Mouse (Mus musculus): ENCODE measurements around the gene C2cd2.
"Not testable (repeated sequence)": the region's sequence is repeated elsewhere in the genome, so short reads cannot be mapped to it uniquely, and the experiment has no call there.

C2cd2 gene

DNA sequence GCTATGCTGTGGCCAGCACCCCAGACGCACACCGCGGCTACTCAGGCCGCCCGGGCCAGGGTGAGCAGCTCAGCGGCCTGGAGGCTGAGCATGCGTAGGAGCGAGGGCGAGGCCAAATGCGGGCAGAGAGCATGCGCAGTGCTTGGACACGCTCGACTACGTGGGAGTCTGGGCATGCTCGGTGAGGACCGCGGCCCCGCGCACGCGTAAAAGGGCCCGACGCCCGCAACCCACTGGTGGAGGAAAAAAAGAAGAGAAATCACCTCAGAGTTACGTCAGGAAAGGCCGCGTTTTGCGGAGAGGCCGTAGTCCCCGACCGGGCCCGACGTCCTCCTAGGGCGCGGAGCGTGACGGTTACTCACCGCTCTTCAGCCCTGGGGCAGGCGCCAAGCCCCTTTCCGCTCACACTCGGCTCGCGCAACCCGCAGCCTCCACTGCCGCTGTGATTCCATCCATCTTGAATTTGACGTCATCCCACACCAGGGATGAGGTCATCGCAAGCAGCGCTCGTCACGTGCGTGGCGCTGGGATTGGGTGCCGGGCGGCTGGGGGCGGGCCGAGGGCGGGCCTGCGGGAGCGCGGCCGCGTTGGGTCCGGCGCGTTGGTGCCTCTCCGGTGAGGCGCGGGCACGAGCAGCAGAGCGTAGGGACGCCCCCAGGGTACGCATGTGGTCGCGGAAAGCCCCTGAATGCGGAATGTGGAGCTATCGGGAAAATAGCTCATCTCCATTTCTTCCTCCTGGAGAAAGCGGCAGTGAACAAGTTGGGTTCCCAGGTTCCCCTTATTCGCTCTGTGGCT, at the start of gene C2cd2, which contains the start of gene Zbtb21:
TSS of gene C2cd2 (minus strand) at position 448 of the 798 bp plus-strand sequence.
TSS of gene Zbtb21 (minus strand) at position 472 of the 798 bp plus-strand sequence.
- DNase-seq, result peak; percentile 98

DNA sequence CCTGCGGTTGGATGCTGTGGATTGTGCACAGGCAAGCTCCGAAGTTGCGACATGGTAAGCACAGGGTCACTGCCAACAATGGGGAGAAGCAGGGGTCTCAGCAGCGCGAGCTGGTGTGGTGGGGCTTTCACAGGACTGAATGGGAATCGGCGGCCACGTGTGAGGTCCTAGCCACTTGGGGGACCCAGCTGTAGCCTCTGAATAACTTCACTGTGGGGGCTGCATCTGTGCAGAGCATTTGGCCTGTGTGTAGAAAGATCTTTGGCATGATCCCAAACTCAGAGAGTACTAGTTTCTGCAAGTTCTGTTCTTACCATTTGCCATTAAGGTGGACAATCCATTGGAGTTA, 35.0 kb upstream of the C2cd2 start:
- not testable (repeated sequence) for DNase-seq

DNA sequence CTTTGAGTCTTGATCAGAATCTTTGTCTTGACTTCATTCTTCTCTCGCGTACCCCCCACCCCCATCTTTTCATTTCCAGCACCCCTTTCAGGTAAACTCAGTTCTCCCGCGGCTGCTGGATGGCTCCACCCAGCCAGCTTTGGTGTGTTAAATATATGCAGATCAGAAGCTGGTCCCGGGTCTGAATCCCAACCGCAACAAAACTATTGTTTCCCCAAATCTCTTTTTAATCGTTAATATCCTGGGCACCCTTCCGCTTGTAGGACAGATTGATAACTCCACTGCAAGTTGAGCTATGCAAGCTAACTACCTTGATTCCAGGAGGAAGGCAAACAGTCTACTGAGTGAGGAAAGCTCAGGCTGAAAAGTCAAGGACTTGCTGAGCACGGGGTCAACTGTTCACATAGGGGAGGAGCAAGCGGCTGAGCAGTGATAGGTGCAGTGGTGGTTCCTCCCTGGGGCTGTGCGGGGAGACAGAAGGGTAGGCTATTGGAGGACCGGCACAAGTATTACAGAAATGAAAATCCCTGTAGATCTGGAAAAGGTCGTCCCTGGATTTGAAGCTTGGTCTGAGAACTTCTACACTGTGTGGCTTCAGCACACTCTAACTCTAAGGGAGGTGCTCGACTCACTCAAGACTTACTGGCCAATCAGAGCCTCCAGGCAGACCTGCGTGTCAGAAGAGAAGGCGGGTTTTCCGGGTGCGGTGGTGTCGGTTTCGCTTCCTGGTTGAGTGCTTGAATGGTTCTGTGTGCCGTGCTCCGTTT, 34.4 kb upstream of the C2cd2 start, which contains the start of gene B230307C23Rik:
TSS of gene B230307C23Rik (plus strand) at position 700 of the 767 bp plus-strand sequence.
- DNase-seq, result peak; percentile 90

DNA sequence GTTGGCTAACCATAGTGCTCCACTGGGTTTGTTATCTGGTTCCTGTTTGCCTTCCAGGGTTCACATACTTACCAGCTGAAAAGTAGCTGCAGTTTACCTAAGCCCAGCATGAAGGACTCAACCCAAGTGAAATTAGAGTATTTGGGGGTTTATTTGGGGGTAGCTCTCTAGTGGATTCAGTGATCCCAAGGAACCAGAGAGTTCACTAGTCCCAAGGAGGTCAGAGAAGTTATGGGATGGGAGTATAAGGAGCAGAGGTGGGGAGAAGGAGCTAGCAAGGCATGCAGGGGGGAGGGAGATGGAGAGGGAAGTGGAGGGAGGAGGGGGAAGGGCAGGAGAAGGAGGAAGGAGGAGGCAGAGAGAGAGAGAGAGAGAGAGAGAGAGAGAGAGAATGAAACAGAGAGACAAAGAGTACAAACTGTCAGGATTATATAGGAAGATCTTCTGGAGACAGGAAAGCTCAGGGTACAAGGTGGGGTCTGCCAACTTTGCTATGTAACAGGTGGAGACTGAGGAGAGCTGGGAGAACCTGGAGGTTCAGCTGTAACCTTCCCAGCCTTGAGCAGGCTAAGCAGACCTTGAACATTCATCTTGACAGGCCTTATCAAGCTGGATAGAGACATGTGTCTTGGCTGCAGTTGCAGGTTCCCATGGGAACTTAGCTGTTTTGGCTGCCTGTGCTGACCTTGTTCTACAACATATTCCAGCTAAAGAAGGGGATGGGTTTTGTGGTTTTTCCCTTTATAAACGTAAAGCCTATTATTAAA, 33.6 kb upstream of the C2cd2 start:
- DNase-seq, result no peak

DNA sequence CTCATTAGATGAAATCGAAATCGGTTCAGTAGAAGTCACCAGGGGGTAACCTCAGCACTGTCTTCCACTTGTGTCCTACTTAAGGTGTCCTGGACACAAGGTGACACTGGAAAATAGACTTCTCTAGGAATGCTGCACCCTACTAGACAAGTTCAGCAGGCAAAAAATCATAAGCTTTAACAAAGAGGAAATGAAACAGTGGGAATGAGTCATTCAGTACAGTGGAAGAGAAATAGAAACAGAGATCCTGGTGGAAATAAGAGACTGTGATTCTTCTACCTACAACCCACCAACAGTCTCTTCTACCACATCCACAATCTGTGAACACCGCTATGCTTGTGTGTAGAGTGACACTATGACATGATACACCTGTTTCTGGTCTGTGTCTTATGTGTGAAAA, 30.1 kb upstream of the C2cd2 start:
- not testable (repeated sequence) for DNase-seq

DNA sequence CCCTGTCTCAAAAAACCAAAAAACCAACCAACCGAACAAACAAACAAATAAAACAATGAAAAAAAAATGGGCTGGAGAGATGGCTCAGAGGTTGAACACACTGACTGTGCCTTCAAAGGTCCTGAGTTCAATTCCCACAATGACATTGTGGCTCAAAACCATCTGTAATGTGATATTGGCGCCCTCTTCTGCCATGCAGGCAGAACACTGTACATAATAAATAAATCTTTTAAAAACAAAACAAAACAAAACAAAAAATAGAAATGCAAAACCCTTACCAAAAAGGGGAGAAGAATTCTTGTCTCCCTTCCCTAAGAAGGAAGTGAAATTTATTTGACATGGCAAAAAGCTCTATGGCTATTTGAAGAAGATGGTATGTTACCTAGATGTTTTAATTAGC, 29.1 kb upstream of the C2cd2 start:
- no peak for DNase-seq

DNA sequence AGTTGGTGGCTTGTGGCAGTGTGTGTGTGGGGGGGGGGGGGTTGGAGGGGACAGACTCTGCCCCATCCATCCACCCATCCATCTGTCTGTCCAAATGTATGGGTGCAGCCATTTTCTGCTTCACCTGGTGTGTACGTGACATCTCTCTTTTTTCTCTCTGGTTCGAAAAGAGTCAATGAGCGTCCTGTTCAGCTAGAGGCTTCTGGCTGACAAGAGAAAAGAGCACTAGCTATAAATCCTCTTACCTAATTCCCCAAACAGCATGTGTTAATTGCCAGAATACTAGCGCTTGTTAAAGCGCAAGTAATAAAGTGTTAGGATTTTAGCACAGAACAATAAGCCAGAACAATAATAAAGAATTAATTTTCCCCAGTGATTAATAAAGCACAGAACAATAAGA, 22.2 kb upstream of the C2cd2 start:
- DNase-seq, result no peak

DNA sequence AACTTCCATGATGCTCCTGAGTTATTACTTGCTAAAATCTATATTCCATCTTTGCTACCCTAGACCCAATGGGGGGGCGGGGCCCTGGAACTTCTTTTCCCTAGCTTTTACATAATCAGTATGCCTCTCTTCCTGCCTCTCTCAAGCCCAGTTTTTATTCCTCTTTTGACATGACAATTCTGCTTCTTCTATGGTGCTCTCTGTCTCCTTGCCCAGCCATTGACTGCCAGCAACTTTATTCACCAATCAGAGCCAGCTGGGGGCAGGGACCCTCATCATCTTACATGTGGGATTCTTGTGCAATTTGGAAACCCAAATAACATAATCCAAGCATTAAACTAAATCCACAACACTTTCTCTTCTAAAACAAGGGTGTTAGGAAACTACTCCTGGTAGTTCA, 19.0 kb upstream of the C2cd2 start:
- no peak for DNase-seq

DNA sequence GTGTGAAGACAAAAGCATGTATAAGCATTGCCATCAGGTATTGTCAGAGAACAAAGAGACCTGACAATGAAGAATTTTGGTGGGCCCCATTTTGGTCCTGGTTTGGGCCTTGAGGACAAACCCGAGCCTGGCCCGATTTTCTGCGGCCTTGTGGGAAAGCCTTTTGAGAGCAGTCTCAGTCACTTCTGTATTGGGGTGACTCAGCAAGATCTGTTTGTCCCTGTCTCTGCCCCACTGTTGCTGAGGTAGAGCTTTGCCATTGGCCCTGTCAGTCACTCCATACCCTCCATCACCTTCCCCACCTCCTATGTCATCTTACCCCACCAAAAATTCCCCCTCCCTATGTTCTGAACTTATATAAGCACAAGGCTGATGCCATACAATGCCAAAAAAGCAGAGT, 15.3 kb upstream of the C2cd2 start:
- no peak for DNase-seq

DNA sequence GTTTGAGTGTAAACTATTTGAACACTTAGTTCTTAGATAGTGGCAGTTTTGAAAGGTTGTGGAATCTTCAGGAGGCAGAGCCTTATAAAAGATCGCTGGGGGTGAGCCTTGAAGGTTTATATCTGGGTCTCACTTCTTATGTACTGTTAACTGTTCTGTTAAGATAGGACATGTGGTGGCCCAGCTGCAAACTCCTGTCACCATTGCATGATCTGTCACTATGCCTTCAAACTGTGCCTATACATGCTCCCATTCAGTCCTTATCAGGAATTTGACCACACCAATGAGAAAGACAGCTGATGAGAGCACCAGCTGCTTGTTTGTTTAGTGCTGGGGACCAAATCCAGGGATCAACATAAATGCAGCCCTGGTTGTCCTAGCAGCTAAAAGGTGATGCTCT, 14.9 kb upstream of the C2cd2 start:
- DNase-seq, result no peak

DNA sequence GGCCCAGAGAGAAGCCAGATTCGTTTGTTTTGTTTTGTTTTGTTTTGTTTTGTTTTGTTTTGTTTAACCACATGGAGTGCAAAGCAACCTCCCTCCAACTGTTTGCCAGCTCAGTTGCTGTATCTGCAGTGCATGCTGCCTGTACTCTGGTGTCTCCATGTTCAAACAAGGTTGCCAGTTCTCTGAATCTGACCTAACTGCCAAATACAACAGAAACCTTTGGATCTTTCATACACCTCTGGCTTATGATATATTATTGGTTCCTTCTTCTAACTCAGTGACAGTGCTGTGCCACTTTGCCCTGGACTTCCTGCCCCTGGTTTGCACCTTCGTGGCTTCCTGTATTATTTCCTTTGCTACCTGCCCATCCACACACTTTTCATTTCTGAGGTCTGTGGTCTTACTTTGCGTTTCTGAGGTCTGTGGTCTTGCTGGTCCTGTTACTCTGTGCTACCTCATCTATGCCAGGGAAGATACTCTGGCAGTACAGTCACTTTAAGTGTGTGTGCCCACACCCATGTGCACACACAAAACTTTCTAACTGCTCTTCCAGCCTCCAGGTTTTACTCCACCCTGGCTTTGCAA, 1.6 kb upstream of the C2cd2 start:
- DNase-seq, result no peak

DNA sequence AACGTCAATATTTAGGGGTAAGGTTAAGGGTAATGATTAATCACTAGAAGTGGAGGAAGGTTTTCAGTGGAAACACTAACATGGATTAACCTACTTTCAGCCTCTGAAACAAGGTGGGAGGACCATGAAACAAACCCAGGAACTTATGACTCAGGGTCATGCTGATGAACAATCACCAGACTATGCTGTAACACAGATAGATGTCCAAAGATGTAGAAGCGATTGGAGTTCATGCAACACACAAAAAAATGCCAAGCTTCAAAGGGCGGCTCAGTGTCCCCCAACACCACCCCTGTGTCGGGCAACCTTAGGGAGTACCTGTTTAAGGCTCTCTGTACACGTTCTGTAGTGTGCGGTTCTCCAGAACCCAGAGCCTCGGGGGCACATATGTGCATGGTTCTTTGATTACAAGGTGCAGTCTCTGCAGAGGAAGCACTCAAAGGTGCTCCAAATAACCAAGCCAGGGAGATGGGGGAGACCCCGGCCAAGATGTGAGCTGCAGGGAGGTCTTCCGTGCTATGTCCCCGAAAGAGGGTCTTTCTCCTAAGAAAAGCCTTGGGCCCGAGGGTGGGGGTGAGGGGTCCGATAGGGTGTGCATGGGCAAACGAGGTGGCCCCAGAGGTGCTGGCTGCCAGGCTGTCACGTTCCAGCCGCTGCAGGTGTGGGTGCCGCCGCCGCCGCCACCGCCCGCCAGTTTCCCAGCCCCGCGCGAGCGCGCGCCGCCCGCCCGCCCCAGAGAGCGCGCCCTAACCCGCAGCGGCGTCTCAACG, 832 bp downstream of the C2cd2 start:
- no peak for DNase-seq

DNA sequence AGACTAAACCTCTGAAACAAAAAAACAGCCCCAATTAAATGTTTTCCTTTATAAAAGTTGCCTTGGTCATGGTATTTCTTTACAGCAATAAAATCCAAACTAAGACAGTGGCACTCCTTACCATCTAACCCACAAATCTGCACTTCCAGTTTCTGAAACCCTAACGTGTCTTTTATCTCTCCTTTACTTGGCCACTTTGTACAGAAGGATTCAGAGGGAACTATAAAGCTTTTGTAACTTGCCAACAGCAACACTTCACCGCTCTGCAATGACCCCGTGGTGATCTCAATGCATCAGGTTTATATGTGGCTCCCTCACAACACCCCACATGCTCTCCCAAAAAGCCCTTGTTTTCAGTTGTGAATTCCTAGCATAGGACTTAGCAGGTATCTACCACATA, 2.0 kb downstream of the C2cd2 start:
- DNase-seq, result no peak

DNA sequence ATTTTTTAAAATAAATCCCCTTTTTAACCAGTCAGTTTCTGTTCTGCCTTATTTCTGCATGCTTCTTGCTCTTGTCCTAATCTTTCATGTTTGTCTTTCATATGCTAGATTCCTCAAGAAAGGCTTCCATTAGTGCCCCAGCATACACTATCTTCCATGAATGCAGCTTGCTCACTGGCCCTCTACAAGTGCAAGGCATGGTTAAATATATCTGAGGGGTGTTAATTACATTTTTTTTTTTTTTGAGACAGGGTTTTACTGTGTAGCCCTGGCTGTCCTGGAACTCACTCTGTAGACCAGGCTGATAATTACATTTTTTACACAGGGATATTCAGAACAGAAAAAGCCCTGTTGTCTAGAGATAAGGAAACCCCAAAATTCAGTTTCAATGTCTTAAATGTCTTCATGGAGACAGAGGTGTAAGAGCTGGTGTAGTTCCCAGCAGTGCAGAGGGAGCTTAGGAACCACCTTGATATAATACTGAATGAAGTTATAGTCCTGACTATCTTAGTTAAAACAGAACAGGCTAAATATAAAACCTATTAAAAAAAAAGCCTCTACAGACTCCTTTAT, 3.9 kb downstream of the C2cd2 start:
- DNase-seq, result no peak

DNA sequence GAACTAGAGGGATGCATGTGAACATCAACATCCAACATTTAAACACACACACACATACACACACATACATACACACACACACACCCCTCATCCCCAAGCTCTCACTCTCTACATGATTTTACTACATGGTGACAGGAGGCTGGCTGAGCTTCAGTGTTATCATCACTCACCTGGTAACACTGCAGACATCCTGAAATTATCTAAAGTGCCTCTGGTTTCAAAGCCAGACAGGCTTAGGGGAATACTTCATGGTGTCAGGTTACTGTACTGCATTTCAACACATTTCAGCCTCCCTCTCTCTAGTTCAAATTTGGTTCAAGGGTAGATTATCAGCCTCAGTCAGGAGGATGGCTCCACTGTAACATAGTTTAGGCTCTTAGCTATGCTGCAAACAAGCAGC, 4.8 kb downstream of the C2cd2 start:
- no peak for DNase-seq

DNA sequence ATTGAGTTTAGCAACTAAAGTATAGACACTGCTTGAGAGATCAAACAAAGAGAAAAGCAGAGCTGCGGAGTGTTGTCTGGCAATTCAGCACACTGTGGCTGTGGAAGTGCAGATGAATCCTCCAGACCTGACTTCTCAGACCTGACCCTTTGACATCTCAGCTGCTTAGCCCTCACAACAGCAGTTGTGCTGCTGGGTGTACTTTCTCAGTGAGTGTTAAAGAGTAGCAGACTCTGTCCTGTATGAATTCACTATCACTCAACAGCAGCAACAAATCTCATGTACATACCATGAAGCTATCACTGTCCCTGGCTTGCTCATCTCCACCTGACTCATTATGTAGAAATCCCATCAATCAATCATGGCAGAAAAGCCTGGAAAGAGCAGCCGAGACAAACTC, 6.4 kb downstream of the C2cd2 start:
- no peak for DNase-seq

DNA sequence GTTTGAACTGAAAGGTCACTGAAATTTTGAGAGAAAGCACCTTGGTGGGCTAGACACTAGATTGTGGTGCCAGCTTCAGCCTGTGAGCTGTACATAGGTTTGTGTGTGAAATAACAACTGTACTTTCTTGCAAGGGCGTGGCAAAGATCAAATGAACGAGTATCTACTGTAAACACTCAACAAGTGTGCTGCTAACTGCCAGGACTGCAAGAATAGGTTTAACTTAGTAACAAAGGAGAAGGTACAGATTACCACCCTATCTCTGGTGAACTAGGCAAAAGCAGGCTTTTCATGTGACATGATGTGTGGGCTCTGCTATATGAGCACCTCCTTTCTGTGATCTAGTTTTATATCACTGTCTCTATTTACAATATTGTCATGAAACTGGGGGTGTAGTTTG, 9.1 kb downstream of the C2cd2 start:
- DNase-seq, result no peak

DNA sequence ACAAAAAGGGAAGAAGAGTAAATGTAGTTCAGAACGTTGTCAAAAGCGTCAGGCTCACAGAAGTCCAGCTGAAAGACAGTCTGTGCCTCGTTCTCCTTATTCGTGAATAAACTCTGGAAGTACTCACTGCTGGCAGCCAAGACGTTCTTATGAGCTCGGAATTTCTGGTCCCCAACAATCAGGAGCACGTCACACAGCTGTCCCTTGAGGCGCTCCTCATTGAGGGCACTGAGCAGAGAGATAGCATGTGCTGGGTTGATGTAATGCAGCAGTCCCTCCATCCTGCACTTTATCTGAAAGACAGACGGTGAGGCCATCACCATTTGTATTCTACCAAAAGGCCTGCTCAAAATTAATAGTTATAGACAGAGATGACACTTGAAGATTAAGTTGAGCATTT, 9.6 kb downstream of the C2cd2 start:
- no peak for DNase-seq

DNA sequence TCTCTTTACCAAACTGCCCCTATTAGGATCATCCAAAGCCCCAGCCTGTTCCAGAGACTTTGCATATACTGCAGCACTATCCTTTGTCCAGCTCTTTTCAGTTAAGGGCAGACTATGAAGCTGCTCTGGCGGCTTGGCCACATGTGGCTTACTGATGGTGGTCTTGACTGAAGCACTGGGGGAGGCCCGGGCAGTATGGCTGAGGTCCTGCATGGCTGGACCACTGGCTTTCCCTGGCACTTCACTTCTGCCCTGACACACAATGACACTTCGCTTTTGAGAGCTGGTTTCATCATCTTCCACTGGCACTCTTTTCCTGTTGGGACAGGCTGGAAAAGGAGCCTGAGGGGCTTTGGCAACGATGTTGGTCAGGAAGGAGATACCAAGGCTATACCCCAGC, 10.0 kb downstream of the C2cd2 start:
- no peak for DNase-seq

DNA sequence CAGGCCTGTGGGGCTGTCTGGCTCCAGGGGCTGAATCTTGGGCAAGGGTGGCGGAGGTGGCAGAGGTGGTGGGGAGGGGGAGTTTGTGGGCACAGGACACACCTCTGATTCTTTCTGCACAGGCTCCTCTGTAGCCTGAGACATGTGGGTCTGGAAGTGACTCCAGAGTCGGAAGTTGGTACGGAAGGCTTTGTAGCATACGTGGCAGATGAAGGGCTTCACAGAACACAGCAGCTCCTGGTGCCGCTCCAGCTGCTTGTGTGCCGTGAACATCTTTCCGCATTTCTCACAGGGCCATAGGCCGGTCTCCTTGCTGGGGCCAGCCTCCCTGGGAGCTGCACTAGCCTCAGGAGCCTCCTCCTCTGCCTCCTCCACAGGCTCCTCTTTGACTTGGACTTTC, 12.3 kb downstream of the C2cd2 start:
- DNase-seq, result no peak

DNA sequence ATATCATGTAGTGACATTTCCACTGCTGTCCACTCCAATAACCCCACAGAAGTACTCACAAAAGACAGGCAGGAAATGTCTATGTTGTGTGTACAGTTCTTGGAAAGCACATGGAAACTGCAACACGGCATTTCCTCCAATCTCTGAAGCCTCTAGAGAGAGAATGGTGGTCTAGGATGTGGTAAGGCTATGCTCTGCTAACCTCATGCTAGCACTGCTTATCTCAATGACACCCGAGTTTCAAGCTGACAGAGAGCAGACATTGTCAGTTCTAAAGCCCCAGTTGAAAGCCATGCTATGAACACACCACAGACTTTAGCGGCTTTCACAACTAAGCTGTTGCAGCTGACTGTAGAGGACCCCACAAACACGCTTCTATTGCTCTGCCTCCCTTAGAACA, 13.6 kb downstream of the C2cd2 start:
- DNase-seq, result no peak

DNA sequence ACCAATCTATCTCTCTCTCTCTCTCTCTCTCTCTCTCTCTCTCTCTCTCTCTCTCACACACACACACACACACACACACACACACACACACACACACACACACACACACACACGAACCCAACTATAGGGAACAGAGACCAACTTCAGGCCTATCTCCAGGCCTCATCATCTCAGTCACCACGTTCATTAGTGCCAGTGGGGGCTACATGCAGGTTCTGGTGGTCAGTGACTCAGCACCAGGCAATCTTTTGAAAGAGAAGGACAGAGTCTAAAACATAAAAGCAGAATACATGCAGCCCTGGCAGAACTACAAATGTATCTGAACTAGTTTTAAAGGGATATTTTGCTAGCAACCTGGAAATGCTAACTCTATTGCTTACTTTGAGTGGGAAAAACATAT, 15.4 kb downstream of the C2cd2 start:
- DNase-seq, result not testable (repeated sequence)
